Mouse (Mus musculus): ENCODE measurements around the gene Traf5. TPM values are rescaled to one million over a fixed set of nuclear protein-coding genes. Genes with fewer than 3 reads are reported as not detected.
A peak's percentile ranks its signal among the peaks of the same experiment; 100 is the strongest.

The Traf5 gene
- polyA plus RNA-seq (2015; fragmentation: Nextera tagmentation; extraction: Ambion mirVana) = 17.2 and 21.8 TPM in 2 replicates

- 1% methylated on average over 62 of the region's 63 CpGs for WGBS
- ATAC-seq (ENCODE audit: insufficient number of reproducible peaks, insufficient read depth, low FRiP score, low TSS enrichment, low read depth) = peak; percentile 90
Measured at GRCm38 (mm10) chr1:192091806-192092772, at the start of gene Traf5. Gene Traf5 (minus strand): TSS chr1:192092559.

GRCm38 (mm10) chr1:192140313-192140712 lies 48.0 kb upstream of the Traf5 start:
- 91% methylated on average over 2 of the region's 2 CpGs for WGBS

More at GRCm38 (mm10) chr1:192091806-192092772, at the start of gene Traf5:
- H3K4me2 ChIP-seq = peak within 1 kb of the TSS; percentile 85
- H3K4me1 ChIP-seq = peaks cover 45% of the 10 kb centered on the region
- no peaks in the 10 kb centered on the region for H3K9me3 ChIP-seq
- no peaks in the 10 kb centered on the region for H3K36me3 ChIP-seq
- peak within 1 kb of the TSS; percentile 67 for H3K4me3 ChIP-seq
- H3K27me3 ChIP-seq = no peaks in the 10 kb centered on the region; the same call in none of the 2 replicates
- peak within 1 kb of the TSS; percentile 89 for H3K27ac ChIP-seq
- H3K9ac ChIP-seq = peak within 1 kb of the TSS; percentile 83

GRCm38 (mm10) chr1:192137926-192138910 lies 45.9 kb upstream of the Traf5 start, which contains the start of gene Rcor3:
Gene Rcor3 (minus strand): TSS chr1:192138062.
- no peaks in the 10 kb centered on the region for H3K9me3 ChIP-seq
- peak within 1 kb of the TSS; percentile 97 for H3K27ac ChIP-seq
- H3K4me1 ChIP-seq = peaks cover 12% of the 10 kb centered on the region; the same call in 1 of the 2 replicates
- peak within 1 kb of the TSS; percentile 86 for H3K4me3 ChIP-seq
- WGBS = under 1% methylated on average over 51 of the region's 88 CpGs
- H3K4me2 ChIP-seq = peak within 1 kb of the TSS; percentile 90
- peaks cover 6% of the 10 kb centered on the region for H3K36me3 ChIP-seq
- peak; percentile 72 for ATAC-seq (ENCODE audit: insufficient number of reproducible peaks, insufficient read depth, low FRiP score, low TSS enrichment, low read depth)
- peak within 1 kb of the TSS; percentile 93 for H3K9ac ChIP-seq
- H3K27me3 ChIP-seq = no peaks in the 10 kb centered on the region

More at GRCm38 (mm10) chr1:192140313-192140712, 48.0 kb upstream of the Traf5 start:
- H3K9ac ChIP-seq = no peak overlapping the region
- no peak overlapping the region for H3K27ac ChIP-seq
- no peak overlapping the region for H3K4me2 ChIP-seq
- H3K27me3 ChIP-seq = no peaks in the 10 kb centered on the region
- no peak overlapping the region for H3K4me3 ChIP-seq
- H3K36me3 ChIP-seq = no peaks in the 10 kb centered on the region
- peaks cover 12% of the 10 kb centered on the region; the same call in 1 of the 2 replicates for H3K4me1 ChIP-seq
- no peak for ATAC-seq (ENCODE audit: insufficient number of reproducible peaks, insufficient read depth, low FRiP score, low TSS enrichment, low read depth)
- H3K9me3 ChIP-seq = no peaks in the 10 kb centered on the region

GRCm38 (mm10) chr1:192137291-192137925 lies 45.0 kb upstream of the Traf5 start:
- under 1% methylated on average over 41 of the region's 61 CpGs for WGBS
- H3K27ac ChIP-seq = peak overlapping the region; percentile 97

GRCm38 (mm10) chr1:192136561-192137290 lies 44.4 kb upstream of the Traf5 start:
- no peaks in the 10 kb centered on the region for H3K27me3 ChIP-seq
- peak overlapping the region; percentile 97 for H3K27ac ChIP-seq
- H3K36me3 ChIP-seq = peaks cover 6% of the 10 kb centered on the region
- H3K9me3 ChIP-seq = no peaks in the 10 kb centered on the region
- peak overlapping the region; percentile 90 for H3K4me2 ChIP-seq
- under 1% methylated on average over 53 of the region's 55 CpGs for WGBS
- H3K4me1 ChIP-seq = peaks cover 12% of the 10 kb centered on the region; the same call in 1 of the 2 replicates
- H3K4me3 ChIP-seq = peak overlapping the region; percentile 86
- peak overlapping the region; percentile 93 for H3K9ac ChIP-seq
- ATAC-seq (ENCODE audit: insufficient number of reproducible peaks, insufficient read depth, low FRiP score, low TSS enrichment, low read depth) = peak; percentile 91

More at GRCm38 (mm10) chr1:192137291-192137925, 45.0 kb upstream of the Traf5 start:
- no peaks in the 10 kb centered on the region for H3K27me3 ChIP-seq
- H3K4me2 ChIP-seq = peak overlapping the region; percentile 90
- peak; percentile 52; the same call in 1 of the 2 replicates for ATAC-seq (ENCODE audit: insufficient number of reproducible peaks, insufficient read depth, low FRiP score, low TSS enrichment, low read depth)
- H3K36me3 ChIP-seq = peaks cover 6% of the 10 kb centered on the region
- peak overlapping the region; percentile 93 for H3K9ac ChIP-seq
- peak overlapping the region; percentile 86 for H3K4me3 ChIP-seq
- H3K9me3 ChIP-seq = no peaks in the 10 kb centered on the region
- peaks cover 12% of the 10 kb centered on the region; the same call in 1 of the 2 replicates for H3K4me1 ChIP-seq

GRCm38 (mm10) chr1:192130202-192130601 lies 37.8 kb upstream of the Traf5 start:
- no peak overlapping the region for H3K4me3 ChIP-seq
- no peak overlapping the region for H3K9ac ChIP-seq
- H3K27me3 ChIP-seq = no peaks in the 10 kb centered on the region
- no peaks in the 10 kb centered on the region for H3K9me3 ChIP-seq
- H3K27ac ChIP-seq = no peak overlapping the region
- no peak overlapping the region for H3K4me2 ChIP-seq
- H3K36me3 ChIP-seq = peaks cover 27% of the 10 kb centered on the region
- no peaks in the 10 kb centered on the region for H3K4me1 ChIP-seq
- ATAC-seq (ENCODE audit: insufficient number of reproducible peaks, insufficient read depth, low FRiP score, low TSS enrichment, low read depth) = no peak
- 88% methylated on average over 1 of the region's 1 CpGs for WGBS

- H3K27me3 ChIP-seq = no peaks in the 10 kb centered on the region
- H3K9ac ChIP-seq = no peak overlapping the region
- ATAC-seq (ENCODE audit: insufficient number of reproducible peaks, insufficient read depth, low FRiP score, low TSS enrichment, low read depth) = no peak
- H3K27ac ChIP-seq = no peak overlapping the region
- WGBS = 87% methylated on average over 8 of the region's 8 CpGs
- H3K4me2 ChIP-seq = no peak overlapping the region
- no peak overlapping the region for H3K4me3 ChIP-seq
- peaks cover 36% of the 10 kb centered on the region for H3K36me3 ChIP-seq
- H3K9me3 ChIP-seq = no peaks in the 10 kb centered on the region
- H3K4me1 ChIP-seq = no peaks in the 10 kb centered on the region
Measured at GRCm38 (mm10) chr1:192128343-192128742, 36.0 kb upstream of the Traf5 start.

- 94% methylated on average over 6 of the region's 6 CpGs for WGBS
- H3K4me2 ChIP-seq = no peak overlapping the region
- no peak overlapping the region for H3K4me3 ChIP-seq
- no peak overlapping the region for H3K9ac ChIP-seq
- H3K4me1 ChIP-seq = no peaks in the 10 kb centered on the region
- peaks cover 56% of the 10 kb centered on the region for H3K36me3 ChIP-seq
- H3K27me3 ChIP-seq = no peaks in the 10 kb centered on the region
- no peaks in the 10 kb centered on the region for H3K9me3 ChIP-seq
- no peak overlapping the region for H3K27ac ChIP-seq
- no peak for ATAC-seq (ENCODE audit: insufficient number of reproducible peaks, insufficient read depth, low FRiP score, low TSS enrichment, low read depth)
Measured at GRCm38 (mm10) chr1:192125761-192126160, 33.4 kb upstream of the Traf5 start.

GRCm38 (mm10) chr1:192116262-192116661 lies 23.9 kb upstream of the Traf5 start:
- H3K4me2 ChIP-seq = no peak overlapping the region
- no peak overlapping the region for H3K4me3 ChIP-seq
- no peak overlapping the region for H3K9ac ChIP-seq
- H3K4me1 ChIP-seq = no peaks in the 10 kb centered on the region
- H3K9me3 ChIP-seq = no peaks in the 10 kb centered on the region
- no peak for ATAC-seq (ENCODE audit: insufficient number of reproducible peaks, insufficient read depth, low FRiP score, low TSS enrichment, low read depth)
- peaks cover 85% of the 10 kb centered on the region for H3K36me3 ChIP-seq
- no peak overlapping the region for H3K27ac ChIP-seq
- H3K27me3 ChIP-seq = no peaks in the 10 kb centered on the region
- 88% methylated on average over 6 of the region's 6 CpGs for WGBS

- 91% methylated on average over 1 of the region's 1 CpGs for WGBS
- H3K4me1 ChIP-seq = no peaks in the 10 kb centered on the region
- H3K4me2 ChIP-seq = no peak overlapping the region
- H3K36me3 ChIP-seq = peaks cover 84% of the 10 kb centered on the region
- H3K27ac ChIP-seq = no peak overlapping the region
- no peak overlapping the region for H3K4me3 ChIP-seq
- no peaks in the 10 kb centered on the region for H3K27me3 ChIP-seq
- no peak overlapping the region for H3K9ac ChIP-seq
- ATAC-seq (ENCODE audit: insufficient number of reproducible peaks, insufficient read depth, low FRiP score, low TSS enrichment, low read depth) = no peak
- no peaks in the 10 kb centered on the region for H3K9me3 ChIP-seq
Measured at GRCm38 (mm10) chr1:192115378-192115777, 23.0 kb upstream of the Traf5 start.

Measured in embryonic facial prominence, embryonic 13.5 days (tissue).